19 mouse cellular contexts compared by ENCODE assay signal in genomic region chr4:116169353-116169672, GRCm38 (mm10). TPM values are rescaled to one million over a fixed set of nuclear protein-coding genes. Genes with fewer than 3 reads are reported as not detected.
DNase-seq lines count a peak whose midpoint lies in the region; ATAC-seq and TF ChIP-seq lines count a peak whose summit lies in the region.
"Had no signal": no experiment of that assay in that cellular context is flagged by ENCODE, and none has a peak within 500 bp of the region (broad histone marks: within the 10 kb centered on the region; RNA-seq: fewer than 3 reads in every experiment).

No protein-coding gene starts in this region.

- no peak overlapping the region for H3K4me3 ChIP-seq in kidney, embryonic 14.5 days (ENCODE audit: low read length)
- H3K4me3 ChIP-seq in kidney, adult 2 months (ENCODE audit: insufficient read depth, low read depth, low read length): no peak overlapping the region
- H3K4me3 ChIP-seq in midbrain, embryonic 13.5 days (replicated peaks): no peak overlapping the region
- no peak overlapping the region for H3K4me3 ChIP-seq in midbrain, postnatal 0 days (ENCODE audit: low read depth, low read length)
- no peak overlapping the region for H3K4me3 ChIP-seq in forebrain, postnatal 0 days (ENCODE audit: low read depth, low read length)
- no peak overlapping the region for H3K4me3 ChIP-seq in midbrain, embryonic 15.5 days
- H3K4me3 ChIP-seq: erythroblast, embryonic 14.5 days; lung, embryonic 15.5 days; myocyte; stomach, embryonic 15.5 days had no signal

- no peak overlapping the region for H3K9ac ChIP-seq in kidney, embryonic 14.5 days (ENCODE audit: low read depth, low read length)
- H3K9ac ChIP-seq in midbrain, embryonic 13.5 days (replicated peaks): no peak overlapping the region
- no peak overlapping the region for H3K9ac ChIP-seq in midbrain, postnatal 0 days (replicated peaks; ENCODE audit: low read length, poor library complexity, severe bottlenecking)
- no peak overlapping the region for H3K9ac ChIP-seq in forebrain, postnatal 0 days
- H3K9ac ChIP-seq in midbrain, embryonic 15.5 days: no peak overlapping the region
- H3K9ac ChIP-seq: lung, embryonic 15.5 days; stomach, embryonic 15.5 days had no signal

- no peaks in the 10 kb centered on the region for H3K36me3 ChIP-seq in kidney, embryonic 14.5 days (ENCODE audit: control insufficient read depth, insufficient read depth, low read length)
- no peaks in the 10 kb centered on the region for H3K36me3 ChIP-seq in kidney, adult 2 months (ENCODE audit: control insufficient read depth, insufficient read depth, low read length)
- no peaks in the 10 kb centered on the region for H3K36me3 ChIP-seq in midbrain, embryonic 13.5 days
- no peaks in the 10 kb centered on the region for H3K36me3 ChIP-seq in midbrain, postnatal 0 days (ENCODE audit: insufficient read depth, low read length)
- H3K36me3 ChIP-seq in forebrain, postnatal 0 days (ENCODE audit: insufficient read depth): no peaks in the 10 kb centered on the region
- no peaks in the 10 kb centered on the region for H3K36me3 ChIP-seq in midbrain, embryonic 15.5 days (replicated peaks)
- H3K36me3 ChIP-seq: lung, embryonic 15.5 days; stomach, embryonic 15.5 days had no signal

- DNase-seq in kidney, adult 2 months: no peak
- no peak for DNase-seq in midbrain, postnatal 0 days (ENCODE audit: low spot score)
- no peak for DNase-seq in forebrain, postnatal 0 days
- DNase-seq in lung, adult 18-20 months: no peak
- no peak for DNase-seq in heart, postnatal 10 days
- DNase-seq: adrenal gland, adult 8-10 months had no signal

- H3K4me2 ChIP-seq in kidney, embryonic 14.5 days (replicated peaks; ENCODE audit: low read depth, low read length): no peak overlapping the region
- no peak overlapping the region for H3K4me2 ChIP-seq in midbrain, embryonic 13.5 days (replicated peaks)
- H3K4me2 ChIP-seq in midbrain, postnatal 0 days (ENCODE audit: low read depth, low read length, poor library complexity, severe bottlenecking): no peak overlapping the region
- H3K4me2 ChIP-seq in forebrain, postnatal 0 days (ENCODE audit: low read depth): no peak overlapping the region
- no peak overlapping the region for H3K4me2 ChIP-seq in midbrain, embryonic 15.5 days
- H3K4me2 ChIP-seq: lung, embryonic 15.5 days; stomach, embryonic 15.5 days had no signal

- intact Hi-C loops in heart, postnatal 10 days (cut with DNase I): loop anchor here (5.0 kb wide), 1 partner anchor 168 kb away; no protein-coding TSS in a partner anchor

- no peaks in the 10 kb centered on the region for H3K27me3 ChIP-seq in kidney, embryonic 14.5 days (ENCODE audit: control insufficient read depth, insufficient read depth, low read length)
- H3K27me3 ChIP-seq in kidney, adult 2 months (replicated peaks; ENCODE audit: control insufficient read depth, insufficient read depth, low read length): no peaks in the 10 kb centered on the region
- no peaks in the 10 kb centered on the region for H3K27me3 ChIP-seq in midbrain, embryonic 13.5 days
- no peaks in the 10 kb centered on the region for H3K27me3 ChIP-seq in midbrain, postnatal 0 days (ENCODE audit: insufficient read depth, low read length)
- H3K27me3 ChIP-seq in forebrain, postnatal 0 days (ENCODE audit: insufficient read depth, low read length): no peaks in the 10 kb centered on the region
- H3K27me3 ChIP-seq in midbrain, embryonic 15.5 days (replicated peaks): no peaks in the 10 kb centered on the region
- H3K27me3 ChIP-seq: lung, embryonic 15.5 days; stomach, embryonic 15.5 days had no signal

- WGBS in kidney, embryonic 14.5 days: 72% methylated on average over 3 of the region's 3 CpGs
- 53% methylated on average over 3 of the region's 3 CpGs for WGBS in kidney, adult 2 months
- WGBS in midbrain, embryonic 13.5 days: 73% methylated on average over 3 of the region's 3 CpGs
- 65% methylated on average over 3 of the region's 3 CpGs for WGBS in midbrain, postnatal 0 days
- 67% methylated on average over 3 of the region's 3 CpGs for WGBS in forebrain, postnatal 0 days
- WGBS in midbrain, embryonic 15.5 days: 65% methylated on average over 3 of the region's 3 CpGs

- peak; percentile 47 for ATAC-seq in kidney, embryonic 14.5 days (ENCODE audit: low FRiP score, low TSS enrichment)
- peak; percentile 46 for ATAC-seq in midbrain, embryonic 13.5 days
- ATAC-seq in midbrain, postnatal 0 days (ENCODE audit: low FRiP score): no peak
- ATAC-seq in forebrain, postnatal 0 days: peak; percentile 30
- peak; percentile 35; the same call in 1 of the 2 replicates for ATAC-seq in midbrain, embryonic 15.5 days (replicated peaks)

- TF ChIP-seq CTCF in kidney, adult 2 months (conservative IDR thresholded peaks at IDR 0.05; ENCODE audit: insufficient read depth, insufficient read length, low read depth, low read length): no peak
- no peak for TF ChIP-seq CTCF in midbrain, postnatal 0 days (IDR thresholded peaks at IDR 0.05)
- no peak for TF ChIP-seq CTCF in forebrain, postnatal 0 days (IDR thresholded peaks at IDR 0.05; ENCODE audit: low read depth)

- no peaks in the 10 kb centered on the region for H3K9me3 ChIP-seq in kidney, embryonic 14.5 days (ENCODE audit: control insufficient read depth, low read length)
- H3K9me3 ChIP-seq in midbrain, embryonic 13.5 days: no peaks in the 10 kb centered on the region
- no peaks in the 10 kb centered on the region for H3K9me3 ChIP-seq in midbrain, postnatal 0 days (ENCODE audit: low read length)
- H3K9me3 ChIP-seq in forebrain, postnatal 0 days (ENCODE audit: low read length): no peaks in the 10 kb centered on the region
- H3K9me3 ChIP-seq in midbrain, embryonic 15.5 days: no peaks in the 10 kb centered on the region
- H3K9me3 ChIP-seq: lung, embryonic 15.5 days; stomach, embryonic 15.5 days had no signal

- H3K4me1 ChIP-seq in kidney, embryonic 14.5 days (ENCODE audit: control insufficient read depth, insufficient read depth, low read length): peaks cover 8% of the 10 kb centered on the region; the same call in 1 of the 2 replicates
- no peaks in the 10 kb centered on the region; the same call in 1 of the 2 replicates for H3K4me1 ChIP-seq in kidney, adult 2 months (ENCODE audit: control insufficient read depth, insufficient read depth, low read length)
- H3K4me1 ChIP-seq in midbrain, embryonic 13.5 days (replicated peaks): peaks cover 3% of the 10 kb centered on the region; the same call in 1 of the 2 replicates
- H3K4me1 ChIP-seq in midbrain, postnatal 0 days (ENCODE audit: insufficient read depth, low read length): no peaks in the 10 kb centered on the region
- H3K4me1 ChIP-seq in forebrain, postnatal 0 days (ENCODE audit: insufficient read depth): no peaks in the 10 kb centered on the region
- no peaks in the 10 kb centered on the region for H3K4me1 ChIP-seq in midbrain, embryonic 15.5 days

- no peak for TF ChIP-seq POLR2A in kidney, adult 2 months (IDR thresholded peaks at IDR 0.05; ENCODE audit: low read depth, low read length)

- no peak overlapping the region for H3K27ac ChIP-seq in kidney, embryonic 14.5 days (ENCODE audit: low read depth, low read length)
- no peak overlapping the region for H3K27ac ChIP-seq in kidney, adult 2 months (ENCODE audit: insufficient read depth, low read depth, low read length)
- no peak overlapping the region for H3K27ac ChIP-seq in midbrain, embryonic 13.5 days
- no peak overlapping the region for H3K27ac ChIP-seq in midbrain, postnatal 0 days (ENCODE audit: low read depth, low read length)
- no peak overlapping the region for H3K27ac ChIP-seq in forebrain, postnatal 0 days (ENCODE audit: low read depth, low read length)
- no peak overlapping the region for H3K27ac ChIP-seq in midbrain, embryonic 15.5 days
- H3K27ac ChIP-seq: lung, embryonic 15.5 days; stomach, embryonic 15.5 days had no signal

RNA-seq across cellular contexts. Expression of gene Tspan1, which starts 1.9 kb away (rescaled TPM):
- 0.50 and 0.89 TPM in 2 replicates for polyA plus RNA-seq in kidney, embryonic 14.5 days (2014; fragmentation: Nextera tagmentation; extraction: Ambion mirVana)
- 44.0 TPM in 2 replicates for polyA plus RNA-seq in kidney, adult 2 months (2012; rRNA removed)
- 0.11 TPM in 1 of 2 replicates, not detected in the other for polyA plus RNA-seq in midbrain, embryonic 13.5 days (2015; fragmentation: Nextera tagmentation; extraction: Ambion mirVana)
- total RNA-seq in midbrain, postnatal 0 days (2014; rRNA removed): 0.57 and 0.77 TPM in 2 replicates
- polyA plus RNA-seq in midbrain, postnatal 0 days (2015; fragmentation: Nextera tagmentation; extraction: Ambion mirVana): 0.26 and 0.31 TPM in 2 replicates
- 0.29 TPM in 1 of 2 replicates, not detected in the other for total RNA-seq in forebrain, postnatal 0 days (2014; rRNA removed)
- polyA plus RNA-seq in forebrain, postnatal 0 days (2015; fragmentation: Nextera tagmentation; extraction: Ambion mirVana): 0.07 TPM in 1 of 2 replicates, not detected in the other
- polyA plus RNA-seq in midbrain, embryonic 15.5 days (2015; fragmentation: Nextera tagmentation; extraction: Ambion mirVana): 0.22 and 0.26 TPM in 2 replicates
- total RNA-seq in heart, postnatal 10 days (2021): under 1 TPM in 1 of 2 experiments, not detected in 1; 0.14 TPM
- total RNA-seq: adrenal gland, adult 8-10 months; gastrocnemius, postnatal 25 days; megakaryocyte, adult 5-6 weeks had no signal
- polyA plus RNA-seq: erythroblast, embryonic 14.5 days; heart, postnatal 0 days; spleen, adult 2 months had no signal

RNA-seq across cellular contexts. Expression of gene 1700042G07Rik, which starts 3.9 kb away (rescaled TPM):
- not detected in 2 replicates for polyA plus RNA-seq in kidney, embryonic 14.5 days (2014; fragmentation: Nextera tagmentation; extraction: Ambion mirVana)
- not detected in 2 replicates for polyA plus RNA-seq in kidney, adult 2 months (2012; rRNA removed)
- not detected in 2 replicates for polyA plus RNA-seq in midbrain, embryonic 13.5 days (2015; fragmentation: Nextera tagmentation; extraction: Ambion mirVana)
- total RNA-seq in midbrain, postnatal 0 days (2014; rRNA removed): not detected in 2 replicates
- not detected in 2 replicates for polyA plus RNA-seq in midbrain, postnatal 0 days (2015; fragmentation: Nextera tagmentation; extraction: Ambion mirVana)
- total RNA-seq in forebrain, postnatal 0 days (2014; rRNA removed): not detected in 2 replicates
- not detected in 2 replicates for polyA plus RNA-seq in forebrain, postnatal 0 days (2015; fragmentation: Nextera tagmentation; extraction: Ambion mirVana)
- not detected in 2 replicates for polyA plus RNA-seq in midbrain, embryonic 15.5 days (2015; fragmentation: Nextera tagmentation; extraction: Ambion mirVana)
- not detected for total RNA-seq in heart, postnatal 10 days (2021)
- total RNA-seq: adrenal gland, adult 8-10 months; gastrocnemius, postnatal 25 days; left cerebral cortex, postnatal 10 days; megakaryocyte, adult 5-6 weeks had no signal
- polyA plus RNA-seq: erythroblast, embryonic 14.5 days; heart, postnatal 0 days; lung, embryonic 15.5 days; myocyte; spleen, adult 2 months; stomach, embryonic 15.5 days; thymus, adult 2 months had no signal

RNA-seq across cellular contexts. Expression of gene Gm49337, which starts 3.9 kb away (rescaled TPM):
- not detected in 2 replicates for polyA plus RNA-seq in kidney, embryonic 14.5 days (2014; fragmentation: Nextera tagmentation; extraction: Ambion mirVana)
- not detected in 2 replicates for polyA plus RNA-seq in kidney, adult 2 months (2012; rRNA removed)
- polyA plus RNA-seq in midbrain, embryonic 13.5 days (2015; fragmentation: Nextera tagmentation; extraction: Ambion mirVana): not detected in 2 replicates
- total RNA-seq in midbrain, postnatal 0 days (2014; rRNA removed): not detected in 2 replicates
- polyA plus RNA-seq in midbrain, postnatal 0 days (2015; fragmentation: Nextera tagmentation; extraction: Ambion mirVana): not detected in 2 replicates
- total RNA-seq in forebrain, postnatal 0 days (2014; rRNA removed): not detected in 2 replicates
- not detected in 2 replicates for polyA plus RNA-seq in forebrain, postnatal 0 days (2015; fragmentation: Nextera tagmentation; extraction: Ambion mirVana)
- polyA plus RNA-seq in midbrain, embryonic 15.5 days (2015; fragmentation: Nextera tagmentation; extraction: Ambion mirVana): not detected in 2 replicates
- under 1 TPM in 1 of 2 experiments, not detected in 1; 0.96 TPM for total RNA-seq in heart, postnatal 10 days (2021)
- total RNA-seq: adrenal gland, adult 8-10 months; left cerebral cortex, postnatal 10 days had no signal
- polyA plus RNA-seq: erythroblast, embryonic 14.5 days; heart, postnatal 0 days; lung, embryonic 15.5 days; myocyte; spleen, adult 2 months; stomach, embryonic 15.5 days; thymus, adult 2 months had no signal

RNA-seq across cellular contexts. Expression of gene Lurap1, which starts 18.2 kb away (rescaled TPM):
- 2.2 and 3.2 TPM in 2 replicates for polyA plus RNA-seq in kidney, embryonic 14.5 days (2014; fragmentation: Nextera tagmentation; extraction: Ambion mirVana)
- polyA plus RNA-seq in kidney, adult 2 months (2012; rRNA removed): 6.3 and 6.5 TPM in 2 replicates
- 1.5 and 2.2 TPM in 2 replicates for polyA plus RNA-seq in midbrain, embryonic 13.5 days (2015; fragmentation: Nextera tagmentation; extraction: Ambion mirVana)
- total RNA-seq in midbrain, postnatal 0 days (2014; rRNA removed): 5.2 and 5.6 TPM in 2 replicates
- 2.4 and 2.6 TPM in 2 replicates for polyA plus RNA-seq in midbrain, postnatal 0 days (2015; fragmentation: Nextera tagmentation; extraction: Ambion mirVana)
- 5.0 and 6.3 TPM in 2 replicates for total RNA-seq in forebrain, postnatal 0 days (2014; rRNA removed)
- 2.8 and 3.0 TPM in 2 replicates for polyA plus RNA-seq in forebrain, postnatal 0 days (2015; fragmentation: Nextera tagmentation; extraction: Ambion mirVana)
- polyA plus RNA-seq in midbrain, embryonic 15.5 days (2015; fragmentation: Nextera tagmentation; extraction: Ambion mirVana): 2.2 and 2.6 TPM in 2 replicates
- 1 to 10 TPM; 4.6 to 5.1 TPM for total RNA-seq in heart, postnatal 10 days (2021)
- total RNA-seq: megakaryocyte, adult 5-6 weeks had no signal
- polyA plus RNA-seq: erythroblast, embryonic 14.5 days had no signal

RNA-seq across cellular contexts. Expression of gene Pomgnt1, which starts 45.7 kb away (rescaled TPM):
- 50.9 and 68.2 TPM in 2 replicates for polyA plus RNA-seq in kidney, embryonic 14.5 days (2014; fragmentation: Nextera tagmentation; extraction: Ambion mirVana)
- polyA plus RNA-seq in kidney, adult 2 months (2012; rRNA removed): 46.0 and 52.5 TPM in 2 replicates
- polyA plus RNA-seq in midbrain, embryonic 13.5 days (2015; fragmentation: Nextera tagmentation; extraction: Ambion mirVana): 51.8 and 56.9 TPM in 2 replicates
- total RNA-seq in midbrain, postnatal 0 days (2014; rRNA removed): 78.5 and 80.9 TPM in 2 replicates
- polyA plus RNA-seq in midbrain, postnatal 0 days (2015; fragmentation: Nextera tagmentation; extraction: Ambion mirVana): 58.1 and 61.9 TPM in 2 replicates
- 80.3 and 83.0 TPM in 2 replicates for total RNA-seq in forebrain, postnatal 0 days (2014; rRNA removed)
- polyA plus RNA-seq in forebrain, postnatal 0 days (2015; fragmentation: Nextera tagmentation; extraction: Ambion mirVana): 52.7 and 57.6 TPM in 2 replicates
- polyA plus RNA-seq in midbrain, embryonic 15.5 days (2015; fragmentation: Nextera tagmentation; extraction: Ambion mirVana): 70.5 and 72.4 TPM in 2 replicates
- 10 to 100 TPM; 78.4 to 81.9 TPM for total RNA-seq in heart, postnatal 10 days (2021)

Comparison
In these comparisons a context has a peak if more than half of its experiments do, and no peak if none do; other contexts are left out.
1. RNA of gene Tspan1, which starts 1.9 kb away (polyA plus RNA-seq): 44.0 TPM in kidney, adult 2 months; 0.50 to 0.89 TPM in kidney, embryonic 14.5 days, 0.26 to 0.31 TPM in midbrain, postnatal 0 days, 0.22 to 0.26 TPM in midbrain, embryonic 15.5 days, 0.11 TPM in midbrain, embryonic 13.5 days and 0.07 TPM in forebrain, postnatal 0 days; every median in the first group is over 10 times any median in the second.